Mouse (Mus musculus) inflammation-experienced regulatory T-cells, adult 16 weeks (primary cell): ENCODE data around the gene Hmgn5. TPM values are rescaled to one million over a fixed set of nuclear protein-coding genes. Genes with fewer than 3 reads are reported as not detected.

Experiments
- polyA plus RNA-seq: library from polyadenylated mRNA; unstranded; fragments of 100-300 nt; shearing (Covaris generic); gene quantifications from one replicate; pipeline ENCODE4 v1.2.1, GENCODE M21; 2017

Hmgn5 gene
- polyA plus RNA-seq: 12.1 TPM

GRCm38 (mm10) chrX:109013283-109013682, at the start of gene Hmgn5:
Gene Hmgn5, minus strand, starts transcription at chrX:109013404.

Other genes with a start within 250 kb of the Hmgn5 start
- gene Brwd3, start 179.0 kb downstream of the Hmgn5 start, polyA plus RNA-seq: 4.3 TPM
- gene Sh3bgrl, start 82.0 kb upstream of the Hmgn5 start, polyA plus RNA-seq: 176 TPM
- gene Gm6377, start 183.4 kb upstream of the Hmgn5 start, polyA plus RNA-seq: 0.21 TPM